Mouse (Mus musculus) urinary bladder, postnatal 10 days (tissue): Measurements from ENCODE around the gene Chrna3.

Experiments
- DNase-seq: peaks from one replicate; pipeline ENCODE4 v3.0.0; 2022; ENCODE audit warnings: low spot score

Gene Chrna3

GRCm38 (mm10) chr9:55026275-55026663 is at the start of gene Chrna3:
Gene Chrna3, minus strand, starts transcription at chr9:55026562.
- DNase-seq, result no peak

DNA sequence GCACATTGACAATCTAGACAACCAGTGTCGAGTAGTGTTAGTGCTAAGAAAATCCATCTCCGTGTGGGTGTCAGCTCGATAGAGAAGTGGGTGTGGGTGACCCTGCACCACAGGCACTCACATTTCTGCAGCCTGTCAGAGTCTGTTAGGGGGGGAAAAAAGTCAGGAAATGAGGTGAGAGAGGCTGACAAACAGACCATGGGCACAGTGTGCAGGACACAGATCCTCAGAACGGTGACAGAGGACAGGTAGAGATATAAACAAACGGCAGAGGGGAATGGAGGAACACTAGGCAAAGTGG is 41.6 kb upstream of the Chrna3 start:
- DNase-seq, result no peak

DNA sequence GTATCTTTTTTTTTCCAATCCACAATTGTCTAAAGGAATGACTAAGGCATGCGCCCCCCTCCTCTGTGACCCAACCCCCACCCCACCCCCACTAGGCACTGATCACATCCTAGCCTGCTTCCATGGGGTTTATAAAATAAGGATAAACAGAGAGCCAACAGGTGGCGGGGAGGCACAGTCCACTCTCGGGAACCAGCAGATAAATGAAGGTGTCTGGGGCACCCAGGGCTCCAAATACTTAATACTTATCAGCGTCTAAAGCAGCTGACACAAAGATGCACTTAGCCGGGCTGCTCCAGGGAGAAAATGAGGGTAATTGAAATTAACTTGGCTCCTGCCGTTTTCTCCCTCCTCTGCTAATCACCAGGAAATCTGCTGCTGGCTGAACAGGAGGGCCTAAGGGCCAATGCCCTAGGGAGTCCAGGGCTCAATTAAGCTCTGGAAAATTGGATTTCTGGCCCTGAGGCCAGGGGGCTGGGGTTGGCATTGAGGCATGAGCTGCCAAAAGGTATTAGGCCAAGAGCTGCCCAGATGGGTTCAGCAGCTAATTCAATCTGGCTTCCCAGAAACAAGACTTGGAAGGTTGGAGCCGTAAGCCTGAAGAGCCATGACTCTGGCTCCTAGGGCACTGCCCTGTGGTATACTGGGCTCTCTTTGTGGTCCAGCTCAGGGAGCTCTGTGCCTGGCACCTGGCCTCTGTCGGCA is 41.0 kb upstream of the Chrna3 start:
- no peak for DNase-seq

DNA sequence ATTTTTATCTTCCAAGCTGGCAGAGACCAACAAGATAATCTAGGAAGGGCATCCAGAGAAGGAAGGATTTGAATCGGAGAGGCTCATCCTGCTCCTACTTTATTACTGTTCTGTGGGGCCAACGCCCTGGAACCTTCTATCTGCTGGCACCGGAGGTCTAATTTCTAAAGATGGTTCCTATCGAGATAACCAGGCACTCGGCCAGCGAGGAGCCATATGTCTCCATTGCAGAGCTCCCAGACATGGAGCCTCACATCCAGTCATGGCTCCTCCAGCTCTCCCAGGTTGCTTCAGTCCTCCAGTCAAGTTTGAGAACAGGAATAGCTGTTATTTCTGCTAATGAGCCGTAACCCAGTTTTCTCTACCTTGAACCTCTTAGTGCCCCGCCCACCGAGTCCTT is 38.9 kb upstream of the Chrna3 start:
- no peak for DNase-seq

DNA sequence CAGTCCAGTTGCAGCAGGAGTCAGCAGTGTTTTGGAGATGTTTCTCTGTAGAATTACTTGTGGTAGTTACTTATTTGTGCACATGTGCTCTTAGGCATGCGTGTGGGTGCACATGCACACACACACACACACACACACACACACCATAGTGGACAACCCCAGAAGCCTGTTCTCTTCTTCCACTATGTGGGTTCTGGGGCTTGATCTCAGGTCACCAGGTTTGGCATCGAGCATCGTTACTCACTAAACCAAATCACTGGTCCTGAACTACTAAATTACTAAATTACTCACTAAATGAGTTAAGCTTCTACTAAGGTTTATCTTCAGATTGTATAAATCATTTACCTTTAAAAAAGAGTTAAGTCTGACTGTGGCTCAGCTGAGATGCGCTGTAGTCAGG is 31.7 kb upstream of the Chrna3 start:
- no peak for DNase-seq

GRCm38 (mm10) chr9:55055386-55055930 is 29.1 kb upstream of the Chrna3 start:
- DNase-seq, result no peak

DNA sequence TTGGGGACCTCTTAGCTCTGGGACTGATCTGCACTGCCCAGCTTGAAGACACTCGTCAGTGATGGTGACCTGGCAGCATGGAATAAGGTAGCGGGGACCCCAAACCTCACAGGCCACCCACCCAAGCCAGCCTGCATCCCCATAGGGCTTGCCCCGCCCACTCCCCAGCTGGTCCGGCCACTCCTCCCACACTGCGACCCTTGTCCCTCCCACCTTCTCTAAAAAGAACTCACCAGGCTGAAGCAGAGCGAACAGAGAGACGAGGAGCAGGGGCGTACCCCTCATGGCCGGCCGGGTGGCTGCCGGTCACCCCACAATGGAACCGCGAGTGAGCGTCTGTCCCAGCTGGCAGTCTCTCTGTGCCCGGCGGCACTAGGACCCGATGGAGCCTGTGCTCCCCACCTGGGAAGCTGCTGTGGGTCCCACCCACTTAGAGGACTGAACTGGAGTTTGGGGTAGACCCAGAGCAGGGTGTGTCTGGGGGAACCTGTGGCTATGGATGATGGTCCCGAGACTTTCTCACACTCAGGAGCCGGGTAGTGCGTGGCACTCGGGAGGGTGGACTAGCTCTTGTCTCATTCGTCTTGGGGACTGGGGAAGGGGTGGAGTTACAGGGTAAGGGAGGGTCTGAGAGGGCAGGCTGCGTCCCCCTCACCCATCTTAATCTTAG is 22.0 kb upstream of the Chrna3 start, which contains the start of gene Chrnb4:
TSS of gene Chrnb4 (minus strand) at position 569 of the 670 bp plus-strand sequence.
- DNase-seq, result no peak

DNA sequence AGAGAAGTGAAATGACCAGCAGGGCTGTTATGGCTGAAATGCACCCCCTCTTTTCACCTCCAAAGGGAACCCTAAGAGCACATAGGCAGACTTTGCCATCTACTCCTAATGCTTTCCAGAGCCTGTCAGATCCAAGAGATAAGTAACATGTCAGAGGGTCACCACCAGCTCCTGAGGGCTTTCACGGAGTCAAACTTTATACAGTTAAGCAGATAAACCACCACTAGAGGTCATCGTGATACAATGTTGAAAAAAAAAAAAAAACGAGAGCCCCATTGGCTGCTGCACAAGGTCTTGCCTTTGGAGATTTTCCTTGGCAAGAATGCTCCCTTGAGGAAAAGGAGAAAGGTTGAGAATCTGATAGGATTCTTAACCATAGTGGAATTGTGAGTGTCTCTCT is 20.4 kb upstream of the Chrna3 start:
- no peak for DNase-seq

DNA sequence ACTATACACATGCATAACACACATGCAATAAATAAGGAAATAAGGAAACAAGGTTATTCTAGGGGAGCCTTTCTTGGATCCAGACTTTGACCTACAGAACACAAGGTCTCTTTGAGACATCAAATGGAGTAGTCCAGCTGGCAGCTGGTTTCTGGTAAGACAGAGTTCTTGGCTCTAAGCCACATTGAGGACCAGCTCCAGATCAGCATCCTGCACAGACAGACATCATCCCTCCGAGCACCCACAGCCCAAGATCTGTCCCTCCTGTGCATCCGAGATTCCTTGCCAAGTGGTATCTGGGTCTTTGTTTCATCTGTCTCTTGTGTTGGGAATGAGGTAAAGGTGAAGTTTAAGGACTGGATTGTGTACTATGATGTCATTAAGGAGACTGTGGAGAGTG is 18.6 kb upstream of the Chrna3 start:
- DNase-seq, result no peak

DNA sequence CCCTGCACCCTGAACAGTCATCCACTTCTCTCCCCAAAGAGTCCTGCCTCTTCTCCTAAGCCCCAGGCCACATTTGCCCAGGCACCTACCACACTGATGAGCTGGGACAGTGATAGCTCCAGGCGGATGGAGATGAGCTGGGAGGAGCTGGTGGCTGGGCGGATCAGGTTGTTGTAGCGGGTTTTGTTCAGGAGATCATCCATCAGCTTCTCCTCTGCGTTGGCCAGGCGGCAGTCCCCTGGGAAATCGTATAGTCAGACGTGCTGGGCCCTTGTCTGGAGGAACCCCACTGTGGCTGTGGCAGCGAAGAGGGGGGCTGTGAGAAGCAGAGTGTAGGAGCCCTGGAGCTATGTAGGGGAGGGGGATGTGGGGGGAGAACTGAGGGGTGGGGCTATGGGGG is 17.3 kb upstream of the Chrna3 start:
- DNase-seq, result no peak

- no peak for DNase-seq
Measured at GRCm38 (mm10) chr9:55041389-55041788, 15.0 kb upstream of the Chrna3 start.

DNA sequence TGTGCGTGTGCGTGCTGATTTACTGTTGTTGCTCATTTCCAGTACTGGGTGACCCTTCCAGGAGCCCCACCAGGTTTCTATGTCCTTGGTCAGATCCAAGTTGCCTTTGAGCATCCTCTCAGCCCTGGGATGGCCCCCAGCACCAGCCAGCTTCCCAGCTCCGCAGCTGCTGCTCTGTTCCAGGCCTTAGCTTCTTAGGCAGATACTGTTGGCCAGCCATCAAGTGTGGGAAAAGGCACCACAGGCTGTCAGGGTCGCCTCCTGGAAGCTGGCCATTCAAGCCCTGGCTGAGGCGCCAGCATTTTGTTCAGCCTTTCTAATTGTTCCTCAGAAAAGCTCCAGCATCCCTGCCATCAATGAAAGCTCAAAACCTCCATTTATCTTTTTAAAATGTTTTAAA is 13.6 kb upstream of the Chrna3 start:
- no peak for DNase-seq

DNA sequence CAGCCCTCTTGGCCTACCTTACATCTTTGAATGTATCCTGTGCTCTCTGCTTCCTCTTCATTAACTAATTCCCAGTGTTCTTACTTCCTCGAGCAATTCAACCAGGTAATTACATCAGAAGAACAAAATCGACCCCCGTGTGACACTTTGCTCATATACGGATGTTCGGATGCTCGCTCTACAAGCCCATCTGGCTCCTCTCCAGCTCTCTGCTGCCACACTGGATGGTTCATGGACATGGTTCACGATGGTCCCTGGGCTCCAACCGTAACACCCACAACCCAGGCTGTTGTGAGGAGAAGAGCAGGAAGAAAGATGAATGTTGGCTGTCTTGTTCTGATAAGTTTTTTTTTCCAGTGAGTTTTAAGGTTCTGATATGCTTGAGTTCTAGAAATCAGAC is 12.6 kb upstream of the Chrna3 start:
- DNase-seq, result no peak

DNA sequence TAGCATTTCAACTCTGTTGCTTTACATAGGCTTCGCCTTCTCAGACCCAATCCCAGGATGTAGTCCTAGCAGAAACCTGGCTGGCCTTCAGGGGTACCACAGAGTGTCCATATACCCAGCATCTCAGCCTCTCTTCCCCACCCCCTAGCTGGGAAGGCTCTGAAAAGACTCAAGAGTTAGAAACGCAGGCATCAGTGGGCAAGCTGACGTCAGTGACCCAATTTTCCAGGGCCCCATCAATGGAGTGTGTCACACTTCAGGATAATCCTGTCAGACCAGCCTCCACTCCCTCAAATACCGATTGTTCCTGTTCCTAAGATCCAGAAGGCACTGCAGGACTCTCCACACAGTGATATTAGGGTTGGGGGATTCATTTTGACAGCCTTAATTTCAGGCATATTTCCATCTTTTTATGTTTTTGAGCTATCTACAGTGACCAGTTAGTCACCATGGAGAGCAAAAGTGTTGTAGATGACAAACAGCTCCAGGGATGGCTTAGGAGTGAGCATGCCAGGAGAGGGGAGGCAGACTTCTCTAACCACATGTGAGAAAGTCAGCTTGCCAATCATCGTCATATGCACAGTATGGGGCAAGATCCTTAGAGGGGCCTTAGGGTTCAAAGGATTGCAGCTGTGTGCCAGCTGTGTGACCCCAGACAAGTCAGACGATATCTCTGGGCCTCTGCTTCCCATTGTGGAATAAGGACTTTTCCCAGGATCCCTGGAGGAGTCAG is 5.2 kb upstream of the Chrna3 start:
- DNase-seq, result no peak

DNA sequence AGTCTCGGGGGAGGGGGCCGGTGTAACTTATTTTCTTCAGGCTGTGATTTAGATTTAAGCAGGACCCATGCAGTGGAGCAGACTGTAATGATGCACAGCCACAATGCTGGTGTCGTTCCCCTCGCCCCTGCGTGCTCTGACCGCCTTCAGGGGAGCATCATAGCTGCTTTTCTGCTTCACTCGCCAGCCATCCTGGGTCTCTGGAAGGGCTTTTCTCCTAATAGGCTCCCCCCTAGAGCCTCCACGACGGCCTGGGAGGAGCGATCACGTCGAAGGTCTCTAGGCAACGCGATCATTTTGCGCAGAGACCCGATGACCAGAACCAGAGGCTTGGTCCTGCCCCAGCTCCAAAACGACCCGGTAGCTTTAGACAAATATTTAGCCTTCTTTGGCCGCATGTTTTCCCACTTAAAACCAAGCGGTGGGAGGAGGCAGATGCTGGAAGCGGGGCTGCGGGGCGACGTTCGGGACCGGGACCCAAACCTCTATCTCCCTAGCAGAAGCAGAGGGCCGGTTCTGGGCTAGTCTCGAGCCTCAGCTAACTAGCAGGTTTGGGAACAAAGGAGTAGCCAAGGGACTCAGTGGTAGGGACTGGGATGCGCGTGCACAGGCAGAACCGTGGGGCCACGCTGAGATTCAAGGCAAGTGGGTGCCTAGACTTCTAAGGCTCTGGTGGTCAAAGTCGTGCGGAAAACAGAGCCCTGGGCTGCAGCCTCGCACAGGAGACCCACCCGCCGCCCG is 658 bp downstream of the Chrna3 start:
- DNase-seq, result no peak

GRCm38 (mm10) chr9:55023902-55024583 is 2.3 kb downstream of the Chrna3 start:
- peak; percentile 40 for DNase-seq

DNA sequence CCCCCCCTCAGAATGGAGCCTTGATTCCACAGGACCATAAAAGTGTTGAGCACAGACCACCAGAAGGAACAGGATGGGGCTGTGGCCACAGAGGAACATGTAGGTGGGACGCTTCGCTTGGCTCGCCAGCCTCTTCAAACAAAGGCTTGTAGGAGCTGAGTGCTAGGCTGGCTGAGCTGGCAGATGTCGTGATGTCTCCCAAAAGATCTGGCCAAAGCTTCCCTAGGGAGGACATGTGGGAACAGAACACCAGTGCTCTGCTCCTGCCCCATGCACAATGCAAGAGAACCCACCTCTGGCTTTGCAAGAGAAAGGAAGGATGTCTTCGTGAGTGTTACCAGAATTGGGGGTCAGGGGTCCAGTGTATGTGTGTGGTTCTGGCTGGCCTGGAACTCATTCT is 3.0 kb downstream of the Chrna3 start:
- no peak for DNase-seq

- DNase-seq, result no peak
Measured at GRCm38 (mm10) chr9:55016926-55017325, 9.4 kb downstream of the Chrna3 start.

DNA sequence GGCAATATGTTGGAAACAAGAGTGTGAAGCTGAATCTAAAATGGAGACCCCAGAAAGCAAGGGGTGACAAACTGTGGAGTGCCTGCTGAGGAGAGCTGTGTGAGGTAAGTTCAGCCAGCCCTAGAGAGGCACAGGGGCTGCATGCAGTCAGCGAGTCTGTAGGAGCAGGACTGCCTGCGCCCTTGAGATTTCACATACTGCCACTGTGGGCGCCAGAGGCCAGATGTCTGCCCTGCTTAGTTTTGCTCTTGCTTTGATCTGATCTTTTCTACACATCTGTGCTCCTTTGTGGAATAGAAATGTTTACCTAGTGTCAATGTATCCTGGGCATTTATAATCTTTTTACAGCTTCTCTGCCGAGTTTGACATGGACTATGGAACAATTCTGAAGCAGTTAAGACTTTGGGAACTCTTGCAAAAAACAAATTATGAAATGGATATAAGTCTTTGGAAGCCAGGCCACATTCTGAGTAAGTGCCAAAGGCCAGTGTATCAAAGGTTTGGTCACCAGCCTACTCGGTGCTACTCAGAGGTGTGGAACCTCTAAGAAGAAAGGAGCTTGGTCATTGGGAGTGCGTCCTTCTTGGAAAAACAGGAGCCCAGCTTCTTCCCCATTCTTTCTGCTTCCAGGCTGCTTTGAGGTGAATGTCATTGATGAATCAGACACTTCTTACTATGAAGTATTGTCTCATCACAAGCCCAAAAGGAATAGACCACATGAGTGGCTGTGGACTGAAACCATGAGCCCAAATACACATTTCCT is 15.6 kb downstream of the Chrna3 start:
- no peak for DNase-seq

DNA sequence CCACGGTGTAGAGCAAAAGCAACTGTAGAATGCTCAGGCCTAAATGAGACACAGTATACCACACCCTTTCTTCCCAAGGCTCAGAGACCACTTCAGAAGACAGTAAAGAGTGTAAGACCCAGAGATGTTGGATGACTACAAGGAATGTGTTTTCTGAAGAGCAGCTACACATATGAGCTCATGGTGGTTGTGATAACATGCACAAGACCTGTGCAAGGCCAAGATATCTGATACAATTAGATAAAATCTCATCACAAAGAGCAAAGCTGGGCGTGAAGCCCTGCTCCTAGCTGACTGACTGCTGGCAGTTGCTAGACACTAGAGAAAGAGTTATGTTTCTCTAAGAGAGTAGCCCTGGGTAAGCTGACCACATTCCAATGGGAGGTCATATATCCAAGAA is 16.7 kb downstream of the Chrna3 start:
- no peak for DNase-seq

DNA sequence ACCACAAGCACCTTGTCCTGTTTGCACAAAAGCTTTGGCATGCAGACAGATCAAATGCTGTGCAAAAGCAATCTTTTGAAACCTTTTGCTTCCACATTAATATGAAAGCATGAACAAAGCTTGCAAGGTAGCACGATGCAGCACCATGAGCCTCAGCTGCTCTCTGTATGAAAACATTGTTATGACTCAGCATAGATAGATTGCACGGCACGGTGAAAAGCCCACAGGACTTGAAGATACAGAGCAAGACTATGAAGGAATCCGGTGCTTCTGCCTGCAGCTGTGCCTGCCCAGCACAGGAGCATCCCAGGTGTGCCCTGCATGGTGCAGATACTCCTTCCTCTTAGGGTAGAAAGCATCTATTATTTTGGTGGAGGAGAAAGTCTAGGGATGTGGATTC is 22.8 kb downstream of the Chrna3 start:
- DNase-seq, result no peak
